ENCODE assay signal across 8 mouse cellular contexts in genomic region chr1:183237901-183238300, GRCm38 (mm10). TPM values are rescaled to one million over a fixed set of nuclear protein-coding genes. Genes with fewer than 3 reads are reported as not detected.
A peak's percentile ranks its signal among the peaks of the same experiment; 100 is the strongest.
DNase-seq lines count a peak whose midpoint lies in the region; ATAC-seq lines count a peak whose summit lies in the region.

No protein-coding gene starts in this region.

- no peaks in the 10 kb centered on the region for H3K9me3 ChIP-seq in heart, embryonic 11.5 days (replicated peaks; ENCODE audit: control insufficient read depth, low read length)

- H3K27ac ChIP-seq in heart, embryonic 11.5 days (ENCODE audit: low read depth, low read length) = no peak overlapping the region

- no peak overlapping the region for H3K4me2 ChIP-seq in heart, embryonic 11.5 days

- no peak for ATAC-seq in heart, embryonic 11.5 days (replicated peaks; ENCODE audit: insufficient number of reproducible peaks, low FRiP score, low TSS enrichment)
- ATAC-seq in common myeloid progenitor, adult 5-6 weeks (replicated peaks; ENCODE audit: low read depth, poor library complexity, severe bottlenecking) = peak; percentile 66; the same call in 1 of the 2 replicates
- ATAC-seq in megakaryocyte progenitor cell, adult 5-6 weeks (replicated peaks; ENCODE audit: poor library complexity) = peak; percentile 63; the same call in 1 of the 2 replicates

- no peaks in the 10 kb centered on the region for H3K4me1 ChIP-seq in heart, embryonic 11.5 days (ENCODE audit: control insufficient read depth, insufficient read depth, low read length)

- H3K9ac ChIP-seq in heart, embryonic 11.5 days (ENCODE audit: low read depth, low read length) = no peak overlapping the region

- H3K27me3 ChIP-seq in heart, embryonic 11.5 days (ENCODE audit: control insufficient read depth, insufficient read depth, low read length) = no peaks in the 10 kb centered on the region; the same call in 1 of the 2 replicates

- H3K4me3 ChIP-seq in heart, embryonic 11.5 days (ENCODE audit: low read depth, low read length) = no peak overlapping the region

- 21% methylated on average over 2 of the region's 2 CpGs for WGBS in heart, embryonic 11.5 days (ENCODE audit: insufficient replicate concordance)

- DNase-seq in heart, adult 8-10 months (ENCODE audit: low spot score) = peak; percentile 49
- peak; percentile 18 for DNase-seq in ovary, postnatal 14 days (ENCODE audit: low spot score)
- no peak for DNase-seq in ovary, postnatal 10 days (ENCODE audit: low spot score)
- DNase-seq in urinary bladder, postnatal 4 days (ENCODE audit: low spot score in 2 of 2) = no peak
- DNase-seq in adrenal gland, postnatal 4 days (ENCODE audit: low spot score in 2 of 2) = no peak

- H3K36me3 ChIP-seq in heart, embryonic 11.5 days (ENCODE audit: control insufficient read depth, insufficient read depth, low read length) = no peaks in the 10 kb centered on the region

RNA-seq across cellular contexts. Expression of gene Disp1, which starts 16.6 kb away (rescaled TPM):
- total RNA-seq in heart, adult 8-10 months (2022) = 1 to 10 TPM; 7.9 to 8.9 (median 8.0) TPM
- 11.8 and 12.6 TPM in 2 replicates for polyA plus RNA-seq in heart, embryonic 11.5 days (2014; fragmentation: Nextera tagmentation; extraction: Ambion mirVana)
- 5.6 and 6.3 TPM in 2 replicates for total RNA-seq in common myeloid progenitor, adult 5-6 weeks (2017)
- total RNA-seq in megakaryocyte progenitor cell, adult 5-6 weeks (2015) = 5.7 and 6.2 TPM in 2 replicates
- 5.3 and 7.2 TPM in 2 replicates for total RNA-seq in megakaryocyte progenitor cell, adult 5-6 weeks (2017)
- total RNA-seq in adrenal gland, postnatal 4 days (2021) = 10 to 100 TPM; 18.7 to 21.7 TPM

RNA-seq across cellular contexts. Expression of gene Aida, which starts 58.5 kb away (rescaled TPM):
- 10 to 100 TPM; 22.3 to 32.3 (median 28.5) TPM for total RNA-seq in heart, adult 8-10 months (2022)
- 16.0 and 21.7 TPM in 2 replicates for polyA plus RNA-seq in heart, embryonic 11.5 days (2014; fragmentation: Nextera tagmentation; extraction: Ambion mirVana)
- 60.9 and 64.5 TPM in 2 replicates for total RNA-seq in common myeloid progenitor, adult 5-6 weeks (2017)
- total RNA-seq in megakaryocyte progenitor cell, adult 5-6 weeks (2015) = 39.9 and 44.9 TPM in 2 replicates
- total RNA-seq in megakaryocyte progenitor cell, adult 5-6 weeks (2017) = 53.3 and 55.8 TPM in 2 replicates
- 10 to 100 TPM; 56.9 to 57.2 TPM for total RNA-seq in adrenal gland, postnatal 4 days (2021)

RNA-seq across cellular contexts. Expression of gene Brox, which starts 59.2 kb away (rescaled TPM):
- 10 to 100 TPM; 27.0 to 35.3 (median 32.5) TPM for total RNA-seq in heart, adult 8-10 months (2022)
- polyA plus RNA-seq in heart, embryonic 11.5 days (2014; fragmentation: Nextera tagmentation; extraction: Ambion mirVana) = 43.1 and 45.3 TPM in 2 replicates
- 34.1 and 39.6 TPM in 2 replicates for total RNA-seq in common myeloid progenitor, adult 5-6 weeks (2017)
- 24.6 and 32.7 TPM in 2 replicates for total RNA-seq in megakaryocyte progenitor cell, adult 5-6 weeks (2015)
- total RNA-seq in megakaryocyte progenitor cell, adult 5-6 weeks (2017) = 35.8 and 47.5 TPM in 2 replicates
- 10 to 100 TPM; 57.6 to 66.0 TPM for total RNA-seq in adrenal gland, postnatal 4 days (2021)

Comparison
In these comparisons a context has a peak if more than half of its experiments do, and no peak if none do; other contexts are left out.
1. DNase-seq: peak in heart, adult 8-10 months (single experiment) and ovary, postnatal 14 days (single experiment); none in ovary, postnatal 10 days (single experiment), urinary bladder, postnatal 4 days (0 of 2) and adrenal gland, postnatal 4 days (0 of 2).